Comparison of ENCODE assay signal across 1 mouse cellular context in the genomic region with DNA sequence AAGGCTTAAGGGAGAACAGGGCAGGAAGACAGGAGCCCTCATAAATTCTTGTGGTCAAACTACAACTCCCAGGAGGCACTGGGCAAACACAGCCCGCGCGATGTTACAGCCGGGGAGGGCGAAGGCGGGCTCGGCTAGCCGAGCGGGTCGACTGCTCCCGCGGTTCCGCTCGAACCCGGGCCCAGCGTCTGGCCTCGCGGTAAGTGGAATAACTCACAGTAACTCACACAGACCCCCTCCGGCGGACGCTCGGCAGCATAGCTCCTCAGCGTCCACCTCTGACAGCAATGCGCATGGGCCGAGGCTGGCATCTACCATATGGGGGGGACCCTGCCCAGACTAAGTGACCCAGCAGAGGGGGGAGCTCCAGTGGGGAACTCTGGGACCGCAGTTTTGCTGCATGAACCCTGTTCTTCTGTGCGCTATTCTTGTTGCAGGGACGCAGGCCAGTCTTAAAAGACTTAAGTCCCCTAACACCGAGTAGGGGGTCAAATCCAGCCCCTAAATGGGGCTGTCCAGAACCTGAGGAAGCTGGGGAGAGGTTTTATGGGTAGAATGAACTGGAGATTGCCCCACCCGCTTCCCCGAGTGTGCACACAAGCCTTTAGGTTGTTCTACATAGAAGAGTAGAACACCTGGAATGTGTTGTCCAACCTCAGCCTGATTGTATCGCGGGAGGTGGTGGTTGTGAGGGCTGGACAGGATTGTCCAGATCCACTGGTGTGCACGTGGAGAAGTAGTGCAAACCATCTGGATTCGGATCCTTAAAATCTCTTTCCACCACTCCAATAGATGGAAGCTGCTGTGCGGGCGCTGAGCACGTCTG.
TF ChIP-seq lines count a peak whose summit lies in the region.

A gene (plus strand): TSS at position 112 of the 826 bp plus-strand sequence.

TF ChIP-seq in CH12.LX, 34 proteins besides CTCF, POLR2A, EP300 and RAD21 (continued from another document):
- TF ChIP-seq HCFC1 (IDR thresholded peaks at IDR 0.05; ENCODE audit: low read depth, low read length) (peak; percentile 94), ZNF384 (IDR thresholded peaks at IDR 0.05; ENCODE audit: low read depth, low read length) (no peak), NRF1 (IDR thresholded peaks at IDR 0.05; ENCODE audit: low read depth, low read length) (peak; percentile 76), TBP (conservative IDR thresholded peaks at IDR 0.05; ENCODE audit: low read depth, low read length) (no peak), TCF12 (IDR thresholded peaks at IDR 0.05; ENCODE audit: low read depth, low read length) (peak; percentile 63), USF1 (IDR thresholded peaks at IDR 0.05; ENCODE audit: low read depth, low read length) (no peak), ZKSCAN1 (IDR thresholded peaks at IDR 0.05; ENCODE audit: borderline replicate concordance, low read depth, low read length) (no peak), KAT2A (IDR thresholded peaks at IDR 0.05; ENCODE audit: insufficient replicate concordance, low read length) (peak; percentile 84; the same call in 1 of the 2 replicates), MEF2A (IDR thresholded peaks at IDR 0.05; ENCODE audit: borderline replicate concordance, low read depth, low read length) (0 out of 2 replicates have a peak, but pooled peaks have one; percentile 46), GABPA (IDR thresholded peaks at IDR 0.05; ENCODE audit: insufficient replicate concordance, low read depth, low read length) (no peak; the same call in 1 of the 2 replicates), JUN (IDR thresholded peaks at IDR 0.05; ENCODE audit: insufficient read depth, low read depth, low read length) (no peak), RCOR1 (conservative IDR thresholded peaks at IDR 0.05; ENCODE audit: low read depth, low read length) (no peak), E2F4 (IDR thresholded peaks at IDR 0.05; ENCODE audit: insufficient replicate concordance, low read depth, low read length) (no peak), SMC3 (IDR thresholded peaks at IDR 0.05; ENCODE audit: low read depth, low read length) (no peak), IRF4 (IDR thresholded peaks at IDR 0.05; ENCODE audit: low read depth, low read length) (0 out of 2 replicates have a peak, but pooled peaks have one; percentile 35), MAZ (IDR thresholded peaks at IDR 0.05; ENCODE audit: low read depth, low read length) (no peak), ZMIZ1 (IDR thresholded peaks at IDR 0.05; ENCODE audit: low read depth, low read length) (peak; percentile 73; the same call in 1 of the 2 replicates), NELFE (IDR thresholded peaks at IDR 0.05; ENCODE audit: low read depth, low read length) (peak; percentile 87), UBTF (IDR thresholded peaks at IDR 0.05; ENCODE audit: low read depth, low read length) (no peak), PAX5 (IDR thresholded peaks at IDR 0.05; ENCODE audit: low read length) (no peak), CHD1 (IDR thresholded peaks at IDR 0.05; ENCODE audit: low read depth, low read length) (no peak), USF2 (conservative IDR thresholded peaks at IDR 0.05; ENCODE audit: low read depth, low read length) (no peak), CHD2 (IDR thresholded peaks at IDR 0.05; ENCODE audit: low read length) (peak; percentile 99), MXI1 (IDR thresholded peaks at IDR 0.05; ENCODE audit: low read depth, low read length) (no peak), BHLHE40 (IDR thresholded peaks at IDR 0.05; ENCODE audit: low read depth, low read length) (no peak), MAX (IDR thresholded peaks at IDR 0.05; ENCODE audit: low read length) (no peak)
